In the genomic region with DNA sequence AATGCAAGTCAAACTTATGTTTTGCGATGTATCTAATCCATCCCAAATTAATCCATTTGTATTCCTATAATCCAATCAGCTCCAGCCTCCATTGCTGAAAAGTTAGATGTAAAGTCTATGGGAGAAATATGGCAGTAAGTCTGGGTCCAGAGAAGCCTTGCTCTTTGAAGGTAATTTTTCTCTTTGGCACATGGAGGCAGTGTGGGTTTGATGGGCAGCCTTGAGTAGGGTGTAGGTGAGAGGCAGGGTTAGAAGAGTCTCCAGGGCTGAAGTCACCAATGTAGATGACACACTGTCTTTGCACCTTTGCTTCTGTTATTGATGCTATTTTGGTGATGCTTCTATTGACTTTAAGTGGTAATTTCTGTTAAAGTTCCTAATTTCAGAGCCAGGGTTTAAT, we compare ENCODE assay signal across 29 mouse cellular contexts.
A peak's percentile ranks its signal among the peaks of the same experiment; 100 is the strongest.
DNase-seq lines count a peak whose midpoint lies in the region; ATAC-seq and TF ChIP-seq lines count a peak whose summit lies in the region.
"Had no signal": no experiment of that assay in that cellular context is flagged by ENCODE, and none has a peak within 500 bp of the region (broad histone marks: within the 10 kb centered on the region; RNA-seq: fewer than 3 reads in every experiment).

No protein-coding gene starts in this region.

- no peak for TF ChIP-seq POLR2A in heart, adult 2 months (IDR thresholded peaks at IDR 0.05; ENCODE audit: insufficient read depth, low read depth, low read length)
- TF ChIP-seq POLR2A in brain, embryonic 14.5 days (IDR thresholded peaks at IDR 0.05; ENCODE audit: borderline replicate concordance, extremely low read depth, insufficient read depth, insufficient read length, poor library complexity, severe bottlenecking), result no peak

- intact Hi-C loops in heart, adult 2 months (cut with DNase I), result no loop called here

- no peak for TF ChIP-seq EP300 in heart, adult 2 months (IDR thresholded peaks at IDR 0.05; ENCODE audit: insufficient read depth, low read depth, low read length)
- no peak for TF ChIP-seq EP300 in stomach, postnatal 0 days (optimal IDR thresholded peaks at IDR 0.05)

- no peak overlapping the region for H3K9ac ChIP-seq in heart, adult 2 months (ENCODE audit: low read depth, low read length)
- no peak overlapping the region for H3K9ac ChIP-seq in kidney, postnatal 0 days (ENCODE audit: low read depth, low read length)
- no peak overlapping the region for H3K9ac ChIP-seq in stomach, postnatal 0 days (ENCODE audit: low read length)
- H3K9ac ChIP-seq: heart, embryonic 12.5 days; kidney, embryonic 15.5 days; liver, embryonic 13.5 days; neural tube, embryonic 12.5 days had no signal

- no peaks in the 10 kb centered on the region for H3K4me1 ChIP-seq in heart, adult 2 months (ENCODE audit: control insufficient read depth, insufficient read depth, low read length)
- no peaks in the 10 kb centered on the region for H3K4me1 ChIP-seq in kidney, postnatal 0 days (replicated peaks; ENCODE audit: insufficient read depth, low read length)
- no peaks in the 10 kb centered on the region for H3K4me1 ChIP-seq in stomach, postnatal 0 days (replicated peaks; ENCODE audit: control insufficient read depth, insufficient read depth)
- H3K4me1 ChIP-seq: heart, embryonic 12.5 days; kidney, embryonic 15.5 days; liver, embryonic 13.5 days had no signal

- H3K27ac ChIP-seq in heart, adult 2 months, result no peak overlapping the region
- no peak overlapping the region for H3K27ac ChIP-seq in kidney, postnatal 0 days
- no peak overlapping the region for H3K27ac ChIP-seq in stomach, postnatal 0 days (replicated peaks)
- H3K27ac ChIP-seq: kidney, embryonic 15.5 days; liver, embryonic 13.5 days; neural tube, embryonic 12.5 days had no signal

- no peaks in the 10 kb centered on the region for H3K9me3 ChIP-seq in kidney, postnatal 0 days (replicated peaks; ENCODE audit: low read length)
- H3K9me3 ChIP-seq in stomach, postnatal 0 days (ENCODE audit: control insufficient read depth, low read length), result no peaks in the 10 kb centered on the region
- H3K9me3 ChIP-seq: heart, embryonic 12.5 days; kidney, embryonic 15.5 days; liver, embryonic 13.5 days; neural tube, embryonic 12.5 days had no signal

- no peak for DNase-seq in heart, adult 2 months
- no peak for DNase-seq in heart, adult 9 months (ENCODE audit: low spot score in 2 of 2)
- DNase-seq in kidney, postnatal 0 days (ENCODE audit: low spot score), result no peak
- no peak for DNase-seq in kidney, postnatal 36 days
- DNase-seq in brain, embryonic 14.5 days (ENCODE audit: low read depth), result no peak
- no peak for DNase-seq in stomach, postnatal 0 days (ENCODE audit: low spot score)
- DNase-seq in adrenal gland, adult 2 months, result no peak
- DNase-seq: cerebellum, adult 9-11 months; gastrocnemius, postnatal 10 days; heart, postnatal 10 days; kidney, postnatal 4 days; layer of hippocampus, postnatal 36 days; left cerebral cortex, postnatal 4 days; liver, embryonic 13.5 days; lung, adult 2 months; lung, postnatal 14 days; right cerebral cortex, postnatal 4 days; thymus, postnatal 4 days had no signal

- 96% methylated on average over 1 of the region's 1 CpGs for WGBS in heart, adult 2 months
- WGBS in kidney, postnatal 0 days, result 100% methylated on average over 1 of the region's 1 CpGs
- 100% methylated on average over 1 of the region's 1 CpGs for WGBS in stomach, postnatal 0 days

- no peaks in the 10 kb centered on the region for H3K36me3 ChIP-seq in heart, adult 2 months (ENCODE audit: control insufficient read depth, insufficient read depth, low read length)
- H3K36me3 ChIP-seq in kidney, postnatal 0 days (ENCODE audit: insufficient read depth, low read length), result no peaks in the 10 kb centered on the region
- H3K36me3 ChIP-seq in stomach, postnatal 0 days (ENCODE audit: control insufficient read depth, insufficient read depth, low read length), result no peaks in the 10 kb centered on the region
- H3K36me3 ChIP-seq: heart, embryonic 12.5 days; kidney, embryonic 15.5 days; liver, embryonic 13.5 days; neural tube, embryonic 12.5 days had no signal

- H3K4me2 ChIP-seq in kidney, postnatal 0 days (ENCODE audit: low read length), result no peak overlapping the region
- H3K4me2 ChIP-seq in stomach, postnatal 0 days (replicated peaks; ENCODE audit: low read depth), result no peak overlapping the region
- H3K4me2 ChIP-seq: heart, embryonic 12.5 days; kidney, embryonic 15.5 days; liver, embryonic 13.5 days; midbrain, embryonic 11.5 days; neural tube, embryonic 12.5 days had no signal

- ATAC-seq in kidney, postnatal 0 days (replicated peaks; ENCODE audit: low FRiP score, low read depth), result no peak
- ATAC-seq in stomach, postnatal 0 days (ENCODE audit: low FRiP score, low TSS enrichment), result no peak
- ATAC-seq: CD4-positive, CD25-positive, alpha-beta regulatory T cell, adult 4 months; forebrain, embryonic 16.5 days; hindbrain, embryonic 16.5 days; intestine, embryonic 16.5 days; midbrain, embryonic 16.5 days had no signal

- peak; percentile 36 for TF ChIP-seq CTCF in heart, adult 2 months (IDR thresholded peaks at IDR 0.05)
- peak; percentile 32; the same call in 1 of the 2 replicates for TF ChIP-seq CTCF in kidney, postnatal 0 days (IDR thresholded peaks at IDR 0.05; ENCODE audit: low read depth)
- peak; percentile 11; the same call in 1 of the 2 replicates for TF ChIP-seq CTCF in brain, embryonic 14.5 days (IDR thresholded peaks at IDR 0.05; ENCODE audit: borderline replicate concordance, extremely low read depth, insufficient read depth, insufficient read length)
- TF ChIP-seq CTCF in stomach, postnatal 0 days (IDR thresholded peaks at IDR 0.05; ENCODE audit: low read depth), result peak; percentile 58

- no peak overlapping the region for H3K4me3 ChIP-seq in heart, adult 2 months
- no peak overlapping the region for H3K4me3 ChIP-seq in kidney, postnatal 0 days (replicated peaks; ENCODE audit: low read depth, low read length)
- no peak overlapping the region for H3K4me3 ChIP-seq in stomach, postnatal 0 days (ENCODE audit: low read depth, low read length)
- H3K4me3 ChIP-seq: erythroblast, embryonic 14.5 days; heart, embryonic 12.5 days; kidney, embryonic 15.5 days; liver, embryonic 13.5 days; myocyte; neural tube, embryonic 12.5 days had no signal

- no peaks in the 10 kb centered on the region for H3K27me3 ChIP-seq in heart, adult 2 months (ENCODE audit: control insufficient read depth, insufficient read depth, low read length)
- H3K27me3 ChIP-seq in kidney, postnatal 0 days (ENCODE audit: insufficient read depth, low read length), result no peaks in the 10 kb centered on the region
- H3K27me3 ChIP-seq in stomach, postnatal 0 days (ENCODE audit: control insufficient read depth, insufficient read depth, low read length), result no peaks in the 10 kb centered on the region
- H3K27me3 ChIP-seq: heart, embryonic 12.5 days; kidney, embryonic 15.5 days; liver, embryonic 13.5 days; neural tube, embryonic 12.5 days had no signal

- no peaks in the 10 kb centered on the region for H3K79me2 ChIP-seq in heart, adult 2 months (replicated peaks; ENCODE audit: control insufficient read depth, insufficient read depth, low read length)
